Mouse (Mus musculus) cortical plate, adult 2 months (tissue): ENCODE data around the gene Sct.

Source experiments
- CTCF ChIP-seq: fragments of 200-500 bp; IDR thresholded peaks from 2 replicates; pipeline ENCODE4 v1.5.1; 2011; ENCODE audit warnings: mild to moderate bottlenecking, control low read depth, low read length; ENCODE audit not compliant: insufficient read depth; ENCODE audit errors: extremely low read depth
- POLR2A ChIP-seq: fragments of 200-500 bp; IDR thresholded peaks from 2 replicates; pipeline ENCODE4 v1.6.1; 2011; ENCODE audit warnings: mild to moderate bottlenecking, low read length, control low read depth; ENCODE audit not compliant: insufficient read depth; ENCODE audit errors: extremely low read depth

DNA sequence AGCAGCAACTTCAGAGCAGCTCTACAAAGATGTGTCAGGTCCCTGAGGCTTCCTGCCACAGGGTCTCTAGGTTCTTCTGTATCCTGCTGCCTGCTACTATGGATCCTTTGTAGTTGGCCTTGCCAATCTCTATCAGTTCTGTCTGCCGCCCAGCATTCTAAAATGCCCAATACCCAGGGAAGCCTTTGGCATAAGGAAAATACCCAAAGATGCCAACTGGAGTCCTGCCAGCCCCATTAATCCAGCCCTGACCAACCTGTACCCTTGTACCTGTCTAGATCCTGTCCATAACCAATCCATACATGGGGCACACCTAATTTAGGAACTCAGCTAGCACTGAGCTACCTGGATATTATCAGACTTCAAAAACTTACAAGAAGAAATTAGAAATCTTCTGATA is 45.8 kb upstream of the Sct start:
- TF ChIP-seq POLR2A (no peak), CTCF (no peak)
